Mouse (Mus musculus): ENCODE results near the gene Sel1l3. TPM values are rescaled to one million over a fixed set of nuclear protein-coding genes. Genes with fewer than 3 reads are reported as not detected.

The Sel1l3 gene
- polyA plus RNA-seq, 1 experiment from 2014 or later: 1.1 TPM

DNA sequence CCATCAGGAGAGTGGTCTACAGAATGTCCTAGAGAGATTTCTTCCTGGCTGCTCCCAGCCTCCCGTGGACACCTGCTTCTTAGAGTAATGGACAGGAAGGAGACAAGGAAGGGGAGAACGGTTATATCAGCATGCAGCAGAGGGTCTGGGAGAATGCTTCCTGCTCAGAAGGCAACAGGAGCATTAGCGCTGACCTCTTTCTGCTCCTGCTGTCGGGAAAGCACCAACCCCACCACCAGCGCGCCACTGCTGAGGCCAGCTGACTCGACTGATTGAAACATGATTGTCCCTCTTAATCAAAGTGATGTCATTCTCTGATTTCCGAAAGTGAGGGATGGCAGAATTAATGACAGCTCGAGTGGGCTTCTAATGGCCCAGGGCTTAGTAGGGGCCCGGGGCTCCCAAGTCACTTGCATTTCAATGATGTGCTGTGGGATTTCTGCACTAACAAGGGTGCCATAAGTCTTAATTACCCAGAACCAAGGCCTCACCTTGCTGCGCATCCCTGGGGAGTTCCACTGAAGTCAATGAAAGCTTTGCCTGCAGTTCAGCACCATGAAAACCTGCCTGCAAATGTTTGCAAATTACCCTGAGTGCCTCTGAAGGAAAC, 26.2 kb upstream of the Sel1l3 start:
- H3K36me3 ChIP-seq: no peaks in the 10 kb centered on the region
- peaks cover 36% of the 10 kb centered on the region for H3K4me1 ChIP-seq
- DNase-seq (ENCODE audit: low spot score): no peak
- 68% methylated on average over 11 of the region's 11 CpGs for WGBS
- no peak overlapping the region for H3K4me3 ChIP-seq
- H3K9me3 ChIP-seq (replicated peaks): no peaks in the 10 kb centered on the region
- no peak overlapping the region for H3K27ac ChIP-seq (replicated peaks)
- no peaks in the 10 kb centered on the region for H3K27me3 ChIP-seq (ENCODE audit: low read depth, poor library complexity, severe bottlenecking)

- Histone ChIP-seq H3K36me3 (no peaks in the 10 kb centered on the region), H3K27ac (replicated peaks) (no peak overlapping the region), H3K4me1 (peaks cover 36% of the 10 kb centered on the region), H3K27me3 (ENCODE audit: low read depth, poor library complexity, severe bottlenecking) (no peaks in the 10 kb centered on the region), H3K9me3 (replicated peaks) (no peaks in the 10 kb centered on the region), H3K4me3 (no peak overlapping the region)
- 91% methylated on average over 7 of the region's 7 CpGs for WGBS
- DNase-seq (ENCODE audit: low spot score): no peak
Measured at GRCm38 (mm10) chr5:53239189-53239588, 25.5 kb upstream of the Sel1l3 start.

DNA sequence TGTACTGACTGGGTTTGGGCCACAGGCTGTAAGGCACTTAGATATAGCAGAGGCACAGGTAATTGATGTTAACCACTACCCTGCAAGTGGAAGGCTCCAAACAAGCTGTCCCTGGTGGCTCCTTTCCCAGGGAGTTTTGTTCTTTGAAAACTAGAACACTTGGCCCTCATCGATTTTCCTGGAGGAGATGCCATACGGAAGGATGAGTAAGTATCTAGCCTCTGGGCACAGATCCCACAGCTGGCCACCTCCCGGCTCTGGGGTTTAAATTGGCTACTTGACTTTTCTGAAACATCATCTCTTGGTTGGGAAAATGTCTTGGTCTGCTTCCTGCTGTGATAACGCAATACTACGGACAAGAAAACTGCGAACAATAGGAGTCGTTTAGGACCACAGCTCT, 25.0 kb upstream of the Sel1l3 start:
- H3K4me1 ChIP-seq: peaks cover 36% of the 10 kb centered on the region
- H3K36me3 ChIP-seq: no peaks in the 10 kb centered on the region
- no peak for DNase-seq (ENCODE audit: low spot score)
- no peaks in the 10 kb centered on the region for H3K27me3 ChIP-seq (ENCODE audit: low read depth, poor library complexity, severe bottlenecking)
- H3K9me3 ChIP-seq (replicated peaks): no peaks in the 10 kb centered on the region
- no peak overlapping the region for H3K4me3 ChIP-seq
- H3K27ac ChIP-seq (replicated peaks): no peak overlapping the region
- 85% methylated on average over 7 of the region's 7 CpGs for WGBS

DNA sequence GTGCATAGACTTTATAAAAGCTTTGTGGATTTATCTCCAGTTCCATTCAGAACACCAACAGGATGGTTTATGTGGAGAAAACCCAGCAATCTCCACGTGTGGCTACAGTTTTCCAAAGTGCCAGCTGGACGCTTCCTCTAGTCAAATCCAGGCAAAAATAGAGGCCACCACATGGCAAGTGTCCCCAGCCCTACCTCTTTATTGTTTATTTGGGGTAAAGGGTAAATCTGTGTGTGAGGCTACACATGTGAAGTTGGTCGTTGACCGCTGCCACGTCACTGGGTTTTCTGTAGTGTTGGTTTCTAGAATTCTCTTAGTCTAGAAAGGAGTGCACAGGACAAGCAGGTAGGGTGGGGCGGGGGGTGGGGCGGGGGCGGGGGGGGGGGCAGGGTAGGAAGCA, 23.0 kb upstream of the Sel1l3 start:
- no peak for DNase-seq (ENCODE audit: low spot score)
- 80% methylated on average over 7 of the region's 8 CpGs for WGBS
- no peaks in the 10 kb centered on the region for H3K36me3 ChIP-seq
- H3K4me3 ChIP-seq: no peak overlapping the region
- H3K4me1 ChIP-seq: peaks cover 36% of the 10 kb centered on the region
- peak overlapping the region; percentile 23; the same call in 1 of the 2 replicates for H3K27ac ChIP-seq (replicated peaks)
- no peaks in the 10 kb centered on the region for H3K9me3 ChIP-seq (replicated peaks)
- no peaks in the 10 kb centered on the region for H3K27me3 ChIP-seq (ENCODE audit: low read depth, poor library complexity, severe bottlenecking)

DNA sequence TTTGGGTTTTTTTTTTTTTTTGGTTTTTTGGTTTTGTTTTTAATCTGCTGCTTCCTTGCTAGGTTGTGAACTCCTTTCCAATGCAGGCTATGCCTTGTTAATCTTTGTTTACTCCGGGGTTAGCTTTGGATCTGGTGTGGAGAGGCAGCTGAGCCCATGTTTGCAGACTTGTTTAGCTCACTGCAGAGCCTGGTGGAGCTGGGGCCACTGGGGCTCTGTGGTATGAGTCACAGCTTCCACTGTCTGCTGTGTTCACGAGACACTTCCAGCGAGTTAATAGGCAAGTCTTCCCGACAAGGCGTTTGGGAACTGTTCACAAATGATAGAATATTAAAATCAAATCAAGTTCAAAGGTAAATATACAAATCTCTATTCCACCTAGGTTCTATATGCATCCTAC, 22.4 kb upstream of the Sel1l3 start:
- WGBS: 48% methylated on average over 5 of the region's 5 CpGs
- no peak overlapping the region for H3K4me3 ChIP-seq
- H3K27ac ChIP-seq (replicated peaks): 0 out of 2 replicates have a peak overlapping the region, but pooled peaks have one; percentile 10

DNA sequence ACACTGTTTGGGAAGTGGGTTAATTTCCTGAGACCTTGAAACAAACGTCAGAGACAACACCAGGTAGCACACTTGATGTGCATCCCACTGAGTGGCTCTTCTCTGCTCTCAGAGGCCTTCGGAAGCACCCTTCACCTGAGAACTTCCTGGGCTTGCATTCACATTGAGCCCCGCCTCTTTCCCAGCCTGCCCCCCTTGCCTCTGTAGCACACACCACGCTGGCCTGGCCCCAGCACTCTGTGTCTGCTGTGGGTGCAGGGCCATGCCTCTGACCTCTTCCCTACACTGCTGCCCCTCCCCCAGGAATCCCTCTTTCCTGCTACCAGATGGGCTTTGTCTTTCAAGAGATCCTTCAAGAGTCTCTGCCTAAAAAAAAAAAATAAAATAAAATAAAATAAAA, 21.8 kb upstream of the Sel1l3 start:
- Histone ChIP-seq H3K27me3 (ENCODE audit: low read depth, poor library complexity, severe bottlenecking) (no peaks in the 10 kb centered on the region), H3K36me3 (no peaks in the 10 kb centered on the region), H3K27ac (replicated peaks) (peak overlapping the region; percentile 68; the same call in 1 of the 2 replicates), H3K4me1 (peaks cover 36% of the 10 kb centered on the region), H3K4me3 (no peak overlapping the region), H3K9me3 (replicated peaks) (no peaks in the 10 kb centered on the region)
- no peak for DNase-seq (ENCODE audit: low spot score)
- 18% methylated on average over 4 of the region's 4 CpGs for WGBS

More for the DNA sequence above, 22.4 kb upstream of the Sel1l3 start:
- Histone ChIP-seq H3K27me3 (ENCODE audit: low read depth, poor library complexity, severe bottlenecking) (no peaks in the 10 kb centered on the region), H3K36me3 (no peaks in the 10 kb centered on the region), H3K9me3 (replicated peaks) (no peaks in the 10 kb centered on the region), H3K4me1 (peaks cover 36% of the 10 kb centered on the region)
- no peak for DNase-seq (ENCODE audit: low spot score)

DNA sequence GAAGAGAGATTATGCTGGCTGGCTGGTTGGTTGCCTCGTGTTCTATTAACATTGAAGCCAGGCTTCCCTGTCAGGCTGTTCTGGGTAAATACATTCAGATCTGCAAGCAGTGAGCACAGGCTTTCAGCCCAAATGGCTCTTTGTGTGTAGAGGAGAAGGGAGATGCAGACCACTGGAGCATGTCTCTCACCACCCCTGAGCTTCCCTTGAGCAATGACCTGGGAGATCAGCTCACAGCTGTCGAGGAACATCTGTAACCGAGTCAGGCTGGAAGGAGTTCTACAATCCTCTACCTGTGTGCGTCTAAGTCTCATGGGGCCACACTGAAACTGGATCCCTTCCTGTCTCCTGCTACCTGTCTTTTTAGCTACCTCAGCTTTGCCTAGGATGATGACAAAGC, 16.8 kb upstream of the Sel1l3 start:
- DNase-seq (ENCODE audit: low spot score): no peak
- H3K4me3 ChIP-seq: no peak overlapping the region
- H3K9me3 ChIP-seq (replicated peaks): no peaks in the 10 kb centered on the region
- no peaks in the 10 kb centered on the region for H3K36me3 ChIP-seq
- peaks cover 4% of the 10 kb centered on the region for H3K4me1 ChIP-seq
- WGBS: 65% methylated on average over 4 of the region's 4 CpGs
- no peak overlapping the region for H3K27ac ChIP-seq (replicated peaks)
- no peaks in the 10 kb centered on the region for H3K27me3 ChIP-seq (ENCODE audit: low read depth, poor library complexity, severe bottlenecking)

DNA sequence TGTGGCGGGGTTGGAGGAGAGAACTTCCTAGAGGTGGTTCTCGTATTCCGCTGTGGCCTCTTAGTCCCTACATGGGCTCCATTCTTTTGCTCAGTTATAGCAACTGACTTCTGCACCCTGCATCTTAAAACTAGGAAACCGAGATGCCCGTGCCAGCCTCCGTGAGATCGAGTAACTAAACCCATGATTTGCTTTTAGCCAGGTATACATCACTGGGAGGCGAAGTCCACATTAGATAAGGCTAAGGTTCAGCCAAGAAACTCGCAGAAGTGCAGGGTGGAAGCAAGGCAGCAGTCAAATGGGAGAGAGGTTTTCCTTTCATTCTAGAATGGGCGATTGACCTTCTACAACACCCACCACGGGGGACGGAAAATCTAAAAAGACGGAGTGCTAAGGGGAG, 11.7 kb upstream of the Sel1l3 start:
- no peak for DNase-seq (ENCODE audit: low spot score)
- no peaks in the 10 kb centered on the region for H3K36me3 ChIP-seq
- no peak overlapping the region for H3K4me3 ChIP-seq
- H3K27me3 ChIP-seq (ENCODE audit: low read depth, poor library complexity, severe bottlenecking): no peaks in the 10 kb centered on the region
- no peak overlapping the region for H3K27ac ChIP-seq (replicated peaks)
- H3K9me3 ChIP-seq (replicated peaks): no peaks in the 10 kb centered on the region
- 90% methylated on average over 13 of the region's 13 CpGs for WGBS
- H3K4me1 ChIP-seq: no peaks in the 10 kb centered on the region; the same call in 1 of the 2 replicates

GRCm38 (mm10) chr5:53214801-53215200, 1.1 kb upstream of the Sel1l3 start:
- WGBS: 3% methylated on average over 1 of the region's 1 CpGs
- H3K36me3 ChIP-seq: no peaks in the 10 kb centered on the region
- H3K27me3 ChIP-seq (ENCODE audit: low read depth, poor library complexity, severe bottlenecking): peaks cover 63% of the 10 kb centered on the region
- no peaks in the 10 kb centered on the region for H3K9me3 ChIP-seq (replicated peaks)
- no peak overlapping the region for H3K4me3 ChIP-seq
- H3K4me1 ChIP-seq: peaks cover 31% of the 10 kb centered on the region
- peak; percentile 28 for DNase-seq (ENCODE audit: low spot score)
- no peak overlapping the region for H3K27ac ChIP-seq (replicated peaks)

GRCm38 (mm10) chr5:53214362-53214761, 635 bp upstream of the Sel1l3 start:
- H3K4me3 ChIP-seq: peak overlapping the region; percentile 75
- peaks cover 67% of the 10 kb centered on the region for H3K27me3 ChIP-seq (ENCODE audit: low read depth, poor library complexity, severe bottlenecking)
- H3K27ac ChIP-seq (replicated peaks): no peak overlapping the region; the same call in 1 of the 2 replicates

DNA sequence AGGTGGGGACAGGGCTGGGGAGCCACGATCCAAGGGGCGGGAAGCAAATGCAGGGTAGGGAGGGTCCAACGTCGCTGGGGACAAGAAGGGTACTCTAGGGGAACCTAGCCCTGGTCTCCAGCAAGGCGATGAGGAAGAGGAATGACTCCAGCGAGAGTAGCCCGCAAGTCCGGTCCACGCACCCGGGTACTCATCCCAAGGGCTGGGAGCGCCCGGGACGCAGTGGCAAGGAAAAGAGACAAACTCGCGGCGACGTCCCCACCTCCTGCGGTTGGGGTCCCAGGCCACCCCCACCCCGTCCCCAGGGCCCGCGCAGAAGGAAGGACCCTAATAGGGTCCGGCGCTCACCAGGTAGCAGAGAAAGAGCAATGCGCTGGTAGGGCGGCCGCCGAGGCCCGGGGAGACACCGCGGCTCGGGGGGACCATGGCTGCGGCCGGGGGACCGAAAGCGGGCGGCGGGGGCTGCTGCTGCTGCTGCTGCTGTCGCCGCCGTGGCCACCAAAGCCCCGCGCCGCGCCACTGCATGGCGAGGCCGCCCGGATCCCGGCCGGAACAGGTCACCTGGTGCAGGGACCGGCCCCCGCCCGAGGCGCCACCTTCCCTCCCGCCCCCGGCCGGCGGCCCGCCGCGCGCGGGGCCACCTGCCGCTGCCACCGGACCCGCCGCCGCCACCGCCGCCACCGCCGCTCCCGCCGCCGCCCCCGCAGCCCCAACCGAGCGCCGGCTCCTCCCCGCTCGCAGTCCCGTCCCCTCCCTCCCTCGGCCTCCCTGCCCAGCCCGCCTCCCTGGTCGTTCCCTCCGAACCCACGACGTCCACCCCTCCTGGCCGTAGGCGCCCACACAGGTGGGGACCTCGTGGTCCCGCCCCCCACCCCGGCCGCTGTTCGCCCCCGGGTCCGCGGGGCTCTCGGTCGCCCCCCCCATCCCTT, 681 bp downstream of the Sel1l3 start:
- DNase-seq (ENCODE audit: low spot score): peak; percentile 51
- Histone ChIP-seq H3K4me3 (peak overlapping the region; percentile 75), H3K27me3 (ENCODE audit: low read depth, poor library complexity, severe bottlenecking) (peaks cover 75% of the 10 kb centered on the region), H3K27ac (replicated peaks) (peak overlapping the region; percentile 85), H3K4me1 (peaks cover 36% of the 10 kb centered on the region), H3K9me3 (replicated peaks) (no peaks in the 10 kb centered on the region), H3K36me3 (no peaks in the 10 kb centered on the region)
- under 1% methylated on average over 78 of the region's 99 CpGs for WGBS

More at GRCm38 (mm10) chr5:53214362-53214761, 635 bp upstream of the Sel1l3 start:
- WGBS: 11% methylated on average over 5 of the region's 5 CpGs
- H3K4me1 ChIP-seq: peaks cover 35% of the 10 kb centered on the region
- no peaks in the 10 kb centered on the region for H3K9me3 ChIP-seq (replicated peaks)
- no peaks in the 10 kb centered on the region for H3K36me3 ChIP-seq
- no peak for DNase-seq (ENCODE audit: low spot score)

- Histone ChIP-seq H3K9me3 (replicated peaks) (no peaks in the 10 kb centered on the region), H3K36me3 (no peaks in the 10 kb centered on the region), H3K27me3 (ENCODE audit: low read depth, poor library complexity, severe bottlenecking) (peaks cover 75% of the 10 kb centered on the region), H3K4me1 (peaks cover 36% of the 10 kb centered on the region), H3K27ac (replicated peaks) (peak overlapping the region; percentile 85; the same call in 1 of the 2 replicates), H3K4me3 (peak overlapping the region; percentile 75)
- WGBS: 21% methylated on average over 20 of the region's 20 CpGs
- peak; percentile 22 for DNase-seq (ENCODE audit: low spot score)
Measured at GRCm38 (mm10) chr5:53212087-53212781, 1.5 kb downstream of the Sel1l3 start.
